Mouse (Mus musculus) MEL (cell line): ENCODE results near the gene Snap23. TPM values are rescaled to one million over a fixed set of nuclear protein-coding genes. Genes with fewer than 3 reads are reported as not detected.

Experiments
- DNase-seq: peaks from one replicate; pipeline ENCODE4 v3.0.0; 2011; ENCODE audit warnings: low read depth, low spot score
- H3K27ac ChIP-seq: 2 replicates; pipeline ENCODE4 v1.5.1; 2012; ENCODE audit warnings: low read depth, mild to moderate bottlenecking, control low read depth, low read length, moderate library complexity; ENCODE audit not compliant: control insufficient read depth
- H3K27me3 ChIP-seq, 2 experiments: fragments of 150-350 bp in 1 of 2; sonication (generic) in 1 of 2; 2 replicates each; pipeline ENCODE4 v1.6.1; 2012; ENCODE audit warnings: low read length in 2 of 2, mild to moderate bottlenecking in 2 of 2, improper control_type of control experiment in 1 of 2, moderate library complexity in 1 of 2; ENCODE audit not compliant: insufficient read depth in 2 of 2, control insufficient read depth in 1 of 2
- H3K36me3 ChIP-seq, 2 experiments: 2 replicates each; pipeline ENCODE4 v1.6.1; 2012 to 2014; ENCODE audit warnings: low read length in 2 of 2, improper control_type of control experiment in 1 of 2, inconsistent platforms in 1 of 2, mild to moderate bottlenecking in 1 of 2; ENCODE audit not compliant: insufficient read depth in 2 of 2, control insufficient read depth in 1 of 2
- H3K4me1 ChIP-seq, 2 experiments: fragments of 150-350 bp in 1 of 2; sonication (generic) in 1 of 2; 2 replicates each; pipeline ENCODE4 v1.6.1; 2012; ENCODE audit warnings: low read length in 2 of 2, improper control_type of control experiment in 1 of 2, mild to moderate bottlenecking in 1 of 2; ENCODE audit not compliant: insufficient read depth in 2 of 2, control insufficient read depth in 1 of 2
- H3K4me3 ChIP-seq, 2 experiments: fragments of 150-350 bp in 1 of 2; sonication (generic) in 1 of 2; 2 replicates each; pipeline ENCODE4 v1.5.1; 2012; ENCODE audit warnings: low read depth in 2 of 2, low read length in 2 of 2, mild to moderate bottlenecking in 2 of 2, moderate library complexity in 2 of 2, control low read depth in 1 of 2, improper control_type of control experiment in 1 of 2; ENCODE audit not compliant: control insufficient read depth in 1 of 2, insufficient read depth in 1 of 2
- H3K79me2 ChIP-seq: 2 replicates; pipeline ENCODE4 v1.6.1; 2012; ENCODE audit warnings: mild to moderate bottlenecking, low read length, moderate library complexity; ENCODE audit not compliant: control insufficient read depth, poor library complexity, insufficient read depth
- H3K9ac ChIP-seq: 2 replicates; pipeline ENCODE4 v1.6.1; 2012; ENCODE audit warnings: low read depth, mild to moderate bottlenecking, control low read depth, low read length, moderate library complexity; ENCODE audit not compliant: control insufficient read depth, poor library complexity, severe bottlenecking
- H3K9me3 ChIP-seq: fragments of 150-350 bp; sonication (generic); replicated peaks from 2 replicates; pipeline ENCODE4 v1.6.1; 2012; ENCODE audit warnings: mild to moderate bottlenecking, low read length, improper control_type of control experiment, moderate library complexity; ENCODE audit not compliant: insufficient read depth
- CHD1 ChIP-seq: IDR thresholded peaks from 2 replicates; pipeline ENCODE4 v1.6.1; 2012; ENCODE audit warnings: low read depth, mild to moderate bottlenecking, inconsistent platforms, low read length, improper control_type of control experiment
- E2F4 ChIP-seq: IDR thresholded peaks from 2 replicates; pipeline ENCODE4 v1.6.1; 2011; ENCODE audit warnings: low read depth, low read length, improper control_type of control experiment, borderline replicate concordance
- EP300 ChIP-seq, 2 experiments: IDR thresholded peaks; 2 replicates each; pipeline ENCODE4 v1.6.1; 2011; ENCODE audit warnings: improper control_type of control experiment in 2 of 2, low read length in 2 of 2, low read depth in 1 of 2, mild to moderate bottlenecking in 1 of 2
- ETS1 ChIP-seq: IDR thresholded peaks from 2 replicates; pipeline ENCODE4 v1.6.1; 2012; ENCODE audit warnings: low read depth, mild to moderate bottlenecking, inconsistent platforms, low read length, improper control_type of control experiment, moderate library complexity
- GABPA ChIP-seq: IDR thresholded peaks from 2 replicates; pipeline ENCODE4 v1.6.1; 2012; ENCODE audit warnings: low read depth, mild to moderate bottlenecking, inconsistent platforms, low read length, improper control_type of control experiment, moderate library complexity
- GATA1 ChIP-seq: IDR thresholded peaks from 2 replicates; pipeline ENCODE4 v1.6.1; 2011; ENCODE audit warnings: low read depth, low read length, improper control_type of control experiment
- KAT2A ChIP-seq: conservative IDR thresholded peaks from 2 replicates; pipeline ENCODE4 v1.6.1; 2012; ENCODE audit warnings: low read depth, low read length, improper control_type of control experiment, inconsistent platforms
- MAX ChIP-seq: IDR thresholded peaks from 2 replicates; pipeline ENCODE4 v1.6.1; 2011; ENCODE audit warnings: low read length, improper control_type of control experiment
- MXI1 ChIP-seq: IDR thresholded peaks from 2 replicates; pipeline ENCODE4 v1.6.1; 2011; ENCODE audit warnings: mild to moderate bottlenecking, low read depth, low read length, improper control_type of control experiment
- POLR2AphosphoS2 ChIP-seq: IDR thresholded peaks from 2 replicates; pipeline ENCODE4 v1.6.1; 2011; ENCODE audit warnings: low read length, improper control_type of control experiment
- POLR2AphosphoS5 ChIP-seq: IDR thresholded peaks from 2 replicates; pipeline ENCODE4 v1.6.1; 2012; ENCODE audit warnings: low read depth, borderline replicate concordance, mild to moderate bottlenecking, inconsistent platforms, low read length, moderate library complexity, mixed read lengths
- RAD21 ChIP-seq: IDR thresholded peaks from 2 replicates; pipeline ENCODE4 v1.6.1; 2011; ENCODE audit warnings: mild to moderate bottlenecking, low read depth, low read length, improper control_type of control experiment
- RCOR1 ChIP-seq: IDR thresholded peaks from 2 replicates; pipeline ENCODE4 v1.6.1; 2012; ENCODE audit warnings: low read depth, mild to moderate bottlenecking, inconsistent platforms, low read length, improper control_type of control experiment
- TBP ChIP-seq: IDR thresholded peaks from 2 replicates; pipeline ENCODE4 v1.8.0; 2011; ENCODE audit warnings: low read depth, low read length, improper control_type of control experiment
- TCF12 ChIP-seq: IDR thresholded peaks from 2 replicates; pipeline ENCODE4 v1.6.1; 2014; ENCODE audit warnings: low read depth, mild to moderate bottlenecking, inconsistent platforms, low read length, improper control_type of control experiment, moderate library complexity
- ZMIZ1 ChIP-seq: IDR thresholded peaks from 2 replicates; pipeline ENCODE4 v1.6.1; 2012; ENCODE audit warnings: low read depth, mild to moderate bottlenecking, inconsistent platforms, low read length, improper control_type of control experiment, moderate library complexity
- polyA plus RNA-seq, 2 experiments: library from polyadenylated mRNA; stranded (reverse) in 1 of 2; unstranded in 1 of 2; fragments of >175 nt in 1 of 2; fragments of >200 nt in 1 of 2; gene quantifications; 2 replicates each; pipeline versions ENCODE4 v1.2.1 to v1.2.4; 2012; ENCODE audit warnings: low replicate concordance in 2 of 2, low read depth in 1 of 2; ENCODE audit not compliant: insufficient read length in 2 of 2, insufficient read depth in 1 of 2, missing spikeins in 1 of 2
- total RNA-seq: library from RNA; depleted of rRNA; stranded (reverse); fragments of 300-350 nt; gene quantifications from 2 replicates; pipeline ENCODE4 v1.2.3, GENCODE M21; 2012

Gene Snap23
- total and polyA plus RNA-seq, 3 experiments, result 50.8 to 81.5 TPM; not detected in 1

GRCm38 (mm10) chr2:120640835-120641234, 73.4 kb downstream of the Snap23 start:
- Histone ChIP-seq H3K27ac (no peak overlapping the region), H3K36me3 (no peaks in the 10 kb centered on the region), H3K27me3 (no peaks in the 10 kb centered on the region; a peak in 1 of 4 replicates), H3K9me3 (no peaks in the 10 kb centered on the region), H3K9ac (no peak overlapping the region), H3K79me2 (no peaks in the 10 kb centered on the region), H3K4me3 (no peak overlapping the region), H3K4me1 (no peaks in the 10 kb centered on the region)
- no peak for DNase-seq
- TF ChIP-seq EP300 (IDR thresholded peaks at IDR 0.05; ENCODE audit: low read depth in 1 of 2, low read length in 2 of 2) (no peak), MAX (no peak), ETS1 (no peak), ZMIZ1 (no peak), MXI1 (no peak), TCF12 (no peak), E2F4 (no peak), POLR2AphosphoS2 (no peak)

- no peak overlapping the region for H3K9ac ChIP-seq
- H3K79me2 ChIP-seq, result no peaks in the 10 kb centered on the region
- H3K9me3 ChIP-seq, result no peaks in the 10 kb centered on the region
- H3K4me1 ChIP-seq, result peaks cover 2 to 3% of the 10 kb centered on the region in 2 experiments; a peak in 1 of 4 replicates
- no peaks in the 10 kb centered on the region for H3K36me3 ChIP-seq
- H3K27ac ChIP-seq, result no peak overlapping the region
- H3K27me3 ChIP-seq, result no peaks in the 10 kb centered on the region; a peak in 1 of 4 replicates
- no peak overlapping the region for H3K4me3 ChIP-seq
- DNase-seq, result no peak
- TF ChIP-seq MAX, result no peak
- no peak for TF ChIP-seq RAD21
- TF ChIP-seq TBP, result no peak
- no peak for TF ChIP-seq POLR2AphosphoS5
- TF ChIP-seq GABPA, result no peak
- no peak for TF ChIP-seq RCOR1
- TF ChIP-seq KAT2A, result no peak
- no peak for TF ChIP-seq TCF12
- no peak for TF ChIP-seq ZMIZ1
- TF ChIP-seq CHD1, result no peak
- no peak for TF ChIP-seq GATA1
- no peak for TF ChIP-seq POLR2AphosphoS2
These were observed 76.4 kb downstream of the Snap23 start for GRCm38 (mm10) chr2:120643836-120644235.
